Mouse (Mus musculus): ENCODE measurements at regions not wholly inside any gene's neighbourhood (a gene's known extent, or its start where the extent isn't known, plus 50 kb on each side); places are given as distances from the start of the nearest gene placed in this dataset.

GRCm38 (mm10) chr12:70672115-70672514 is 153.2 kb upstream of the Frmd6 start:
- TF ChIP-seq POLR2A (IDR thresholded peaks at IDR 0.05; ENCODE audit: borderline replicate concordance, extremely low read depth, low read depth, low read length): no peak
- TF ChIP-seq CTCF (IDR thresholded peaks at IDR 0.05; ENCODE audit: insufficient read depth, low read length): no peak
- no peak for DNase-seq
- 93% methylated on average over 7 of the region's 7 CpGs for WGBS
- Histone ChIP-seq H3K4me1 (ENCODE audit: control insufficient read depth, insufficient read depth, low read length) (no peaks in the 10 kb centered on the region), H3K4me3 (replicated peaks; ENCODE audit: extremely low read depth, low read depth, low read length) (no peak overlapping the region)

GRCm38 (mm10) chr12:70673188-70673587 is 152.1 kb upstream of the Frmd6 start:
- DNase-seq: no peak
- H3K4me1 ChIP-seq (ENCODE audit: control insufficient read depth, insufficient read depth, low read length): no peaks in the 10 kb centered on the region
- no peak overlapping the region for H3K4me3 ChIP-seq (replicated peaks; ENCODE audit: extremely low read depth, low read depth, low read length)
- WGBS: 83% methylated on average over 11 of the region's 11 CpGs
- TF ChIP-seq POLR2A (IDR thresholded peaks at IDR 0.05; ENCODE audit: borderline replicate concordance, extremely low read depth, low read depth, low read length) (no peak), CTCF (IDR thresholded peaks at IDR 0.05; ENCODE audit: insufficient read depth, low read length) (no peak)

- no peaks in the 10 kb centered on the region for H3K4me1 ChIP-seq (ENCODE audit: control insufficient read depth, insufficient read depth, low read length)
- no peak for TF ChIP-seq POLR2A (IDR thresholded peaks at IDR 0.05; ENCODE audit: borderline replicate concordance, extremely low read depth, low read depth, low read length)
- no peak for TF ChIP-seq CTCF (IDR thresholded peaks at IDR 0.05; ENCODE audit: insufficient read depth, low read length)
- WGBS: 72% methylated on average over 2 of the region's 2 CpGs
- H3K4me3 ChIP-seq (replicated peaks; ENCODE audit: extremely low read depth, low read depth, low read length): no peak overlapping the region
- no peak for DNase-seq
These were observed 151.2 kb upstream of the Frmd6 start for GRCm38 (mm10) chr12:70674144-70674543.

GRCm38 (mm10) chr12:70675846-70676245 is 149.5 kb upstream of the Frmd6 start:
- 66% methylated on average over 6 of the region's 6 CpGs for WGBS
- no peak for DNase-seq
- Histone ChIP-seq H3K4me3 (replicated peaks; ENCODE audit: extremely low read depth, low read depth, low read length) (no peak overlapping the region), H3K4me1 (ENCODE audit: control insufficient read depth, insufficient read depth, low read length) (no peaks in the 10 kb centered on the region)
- TF ChIP-seq CTCF (IDR thresholded peaks at IDR 0.05; ENCODE audit: insufficient read depth, low read length): no peak
- TF ChIP-seq POLR2A (IDR thresholded peaks at IDR 0.05; ENCODE audit: borderline replicate concordance, extremely low read depth, low read depth, low read length): no peak

- no peak for TF ChIP-seq POLR2A (IDR thresholded peaks at IDR 0.05; ENCODE audit: borderline replicate concordance, extremely low read depth, low read depth, low read length)
- no peak for TF ChIP-seq CTCF (IDR thresholded peaks at IDR 0.05; ENCODE audit: insufficient read depth, low read length)
- 61% methylated on average over 20 of the region's 20 CpGs for WGBS
- H3K4me1 ChIP-seq (ENCODE audit: control insufficient read depth, insufficient read depth, low read length): no peaks in the 10 kb centered on the region
- H3K4me3 ChIP-seq (replicated peaks; ENCODE audit: extremely low read depth, low read depth, low read length): no peak overlapping the region
- no peak for DNase-seq
These were observed 145.5 kb upstream of the Frmd6 start for GRCm38 (mm10) chr12:70679701-70680425.

GRCm38 (mm10) chr12:70681407-70681990 is 143.8 kb upstream of the Frmd6 start:
- DNase-seq: no peak
- no peak overlapping the region for H3K4me3 ChIP-seq (replicated peaks; ENCODE audit: extremely low read depth, low read depth, low read length)
- TF ChIP-seq POLR2A (IDR thresholded peaks at IDR 0.05; ENCODE audit: borderline replicate concordance, extremely low read depth, low read depth, low read length) (no peak), CTCF (IDR thresholded peaks at IDR 0.05; ENCODE audit: insufficient read depth, low read length) (no peak)
- no peaks in the 10 kb centered on the region; the same call in 1 of the 2 replicates for H3K4me1 ChIP-seq (ENCODE audit: control insufficient read depth, insufficient read depth, low read length)
- WGBS: 91% methylated on average over 8 of the region's 8 CpGs

- no peak for DNase-seq
- 80% methylated on average over 9 of the region's 9 CpGs for WGBS
These were observed 141.0 kb upstream of the Frmd6 start for GRCm38 (mm10) chr12:70684354-70684753.

GRCm38 (mm10) chr12:70685432-70685831 is 139.9 kb upstream of the Frmd6 start:
- Histone ChIP-seq H3K4me3 (replicated peaks; ENCODE audit: extremely low read depth, low read depth, low read length) (no peak overlapping the region), H3K4me1 (ENCODE audit: control insufficient read depth, insufficient read depth, low read length) (peaks cover 6% of the 10 kb centered on the region; the same call in 1 of the 2 replicates)
- no peak for DNase-seq
- TF ChIP-seq CTCF (IDR thresholded peaks at IDR 0.05; ENCODE audit: insufficient read depth, low read length) (no peak), POLR2A (IDR thresholded peaks at IDR 0.05; ENCODE audit: borderline replicate concordance, extremely low read depth, low read depth, low read length) (no peak)
- 57% methylated on average over 10 of the region's 10 CpGs for WGBS

More at GRCm38 (mm10) chr12:70684354-70684753, 141.0 kb upstream of the Frmd6 start:
- TF ChIP-seq POLR2A (IDR thresholded peaks at IDR 0.05; ENCODE audit: borderline replicate concordance, extremely low read depth, low read depth, low read length) (no peak), CTCF (IDR thresholded peaks at IDR 0.05; ENCODE audit: insufficient read depth, low read length) (no peak)
- Histone ChIP-seq H3K4me3 (replicated peaks; ENCODE audit: extremely low read depth, low read depth, low read length) (no peak overlapping the region), H3K4me1 (ENCODE audit: control insufficient read depth, insufficient read depth, low read length) (peaks cover 6% of the 10 kb centered on the region; the same call in 1 of the 2 replicates)

GRCm38 (mm10) chr12:70686337-70686736 is 139.0 kb upstream of the Frmd6 start:
- no peak for DNase-seq
- no peak overlapping the region for H3K4me3 ChIP-seq (replicated peaks; ENCODE audit: extremely low read depth, low read depth, low read length)

GRCm38 (mm10) chr12:70686971-70687370 is 138.3 kb upstream of the Frmd6 start:
- Histone ChIP-seq H3K4me1 (ENCODE audit: control insufficient read depth, insufficient read depth, low read length) (peaks cover 6% of the 10 kb centered on the region; the same call in 1 of the 2 replicates), H3K4me3 (replicated peaks; ENCODE audit: extremely low read depth, low read depth, low read length) (no peak overlapping the region)
- no peak for DNase-seq
- WGBS: 48% methylated on average over 12 of the region's 12 CpGs
- TF ChIP-seq CTCF (IDR thresholded peaks at IDR 0.05; ENCODE audit: insufficient read depth, low read length) (no peak), POLR2A (IDR thresholded peaks at IDR 0.05; ENCODE audit: borderline replicate concordance, extremely low read depth, low read depth, low read length) (no peak)

More at GRCm38 (mm10) chr12:70686337-70686736, 139.0 kb upstream of the Frmd6 start:
- WGBS: 63% methylated on average over 10 of the region's 10 CpGs
- H3K4me1 ChIP-seq (ENCODE audit: control insufficient read depth, insufficient read depth, low read length): peaks cover 6% of the 10 kb centered on the region; the same call in 1 of the 2 replicates
- TF ChIP-seq POLR2A (IDR thresholded peaks at IDR 0.05; ENCODE audit: borderline replicate concordance, extremely low read depth, low read depth, low read length): no peak
